Mouse (Mus musculus) cerebellum, adult 2 months (tissue): ENCODE measurements around the gene Atf7.

Experiments used
- CTCF ChIP-seq: fragments of 200-500 bp; IDR thresholded peaks from 2 replicates; pipeline ENCODE4 v1.5.1; 2011; ENCODE audit warnings: low read depth, mild to moderate bottlenecking, control low read depth, low read length, moderate library complexity, borderline replicate concordance; ENCODE audit not compliant: insufficient read depth
- POLR2A ChIP-seq: fragments of 200-500 bp; IDR thresholded peaks from 2 replicates; pipeline ENCODE4 v1.6.1; 2011; ENCODE audit warnings: low read length, control low read depth, borderline replicate concordance; ENCODE audit not compliant: insufficient read depth

DNA sequence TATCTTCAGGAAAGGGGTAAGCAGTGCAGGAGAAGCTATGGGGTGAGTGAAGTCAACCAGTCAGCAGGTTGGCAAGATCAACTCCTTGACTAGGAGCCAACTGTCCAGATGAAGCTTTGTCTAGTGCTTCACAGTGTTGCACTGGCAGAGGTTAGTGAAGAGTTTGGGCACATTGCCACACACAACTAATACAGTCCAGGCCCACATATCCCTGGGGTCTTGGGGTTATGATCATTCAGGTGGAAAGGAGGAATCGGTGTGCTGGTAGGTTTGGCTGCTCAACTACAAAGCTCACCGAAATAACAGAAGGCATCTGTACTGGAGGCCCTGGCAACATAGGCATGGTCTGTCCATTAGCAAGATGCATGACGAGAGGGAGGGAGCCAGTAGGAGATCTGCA lies 77.8 kb downstream of the Atf7 start:
- TF ChIP-seq POLR2A, result no peak
- TF ChIP-seq CTCF, result no peak
